Mouse (Mus musculus): ENCODE data around the gene Eml6.

- TF ChIP-seq CTCF (IDR thresholded peaks at IDR 0.05; ENCODE audit: low read depth) (no peak), EP300 (IDR thresholded peaks at IDR 0.05; ENCODE audit: low read depth) (no peak)
Measured at GRCm38 (mm10) chr11:30024261-30025071, 1.4 kb downstream of the Eml6 start.
